Mouse (Mus musculus) megakaryocyte progenitor cell, adult 5-6 weeks (primary cell): ENCODE results near the gene Miox. TPM values are rescaled to one million over a fixed set of nuclear protein-coding genes. Genes with fewer than 3 reads are reported as not detected.

Experiments used
- ATAC-seq: replicated peaks from 2 replicates; pipeline ENCODE4 v1.8.0; 2016; ENCODE audit warnings: mild to moderate bottlenecking, moderate TSS enrichment, inconsistent platforms; ENCODE audit not compliant: poor library complexity
- total RNA-seq, 2 experiments: library from RNA; stranded (forward) in 1 of 2; stranded (reverse) in 1 of 2; fragments of 157-497, 149-512 nt in 1 of 2; fragments of 200-1000 nt in 1 of 2; gene quantifications; 2 replicates each; pipeline versions ENCODE4 v1.2.3 to v1.2.4; 2015 to 2017

The Miox gene
- total RNA-seq, 2 experiments from 2014 or later, result not detected

GRCm38 (mm10) chr15:89358784-89359183, 24.6 kb downstream of the Miox start:
- no peak for ATAC-seq

DNA sequence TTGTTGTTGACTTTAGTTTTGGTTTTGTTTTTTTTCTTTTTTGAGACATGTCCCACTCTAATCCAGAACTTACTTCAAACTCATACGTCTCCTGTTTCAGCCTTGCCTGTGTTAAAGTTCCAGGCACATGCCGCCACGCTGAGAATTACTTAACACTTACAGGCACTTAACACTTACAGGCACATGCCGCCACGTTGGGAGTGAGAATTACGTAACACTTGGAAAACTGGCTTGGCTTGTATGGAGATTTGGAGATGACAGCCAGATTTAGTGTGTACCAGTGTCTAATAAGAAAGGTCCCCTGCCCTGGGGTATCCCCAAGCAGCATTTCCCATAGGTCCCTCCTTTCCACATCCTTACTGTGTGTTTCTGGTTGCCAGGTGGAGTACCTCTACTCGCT, 28.9 kb downstream of the Miox start:
- ATAC-seq, result no peak

DNA sequence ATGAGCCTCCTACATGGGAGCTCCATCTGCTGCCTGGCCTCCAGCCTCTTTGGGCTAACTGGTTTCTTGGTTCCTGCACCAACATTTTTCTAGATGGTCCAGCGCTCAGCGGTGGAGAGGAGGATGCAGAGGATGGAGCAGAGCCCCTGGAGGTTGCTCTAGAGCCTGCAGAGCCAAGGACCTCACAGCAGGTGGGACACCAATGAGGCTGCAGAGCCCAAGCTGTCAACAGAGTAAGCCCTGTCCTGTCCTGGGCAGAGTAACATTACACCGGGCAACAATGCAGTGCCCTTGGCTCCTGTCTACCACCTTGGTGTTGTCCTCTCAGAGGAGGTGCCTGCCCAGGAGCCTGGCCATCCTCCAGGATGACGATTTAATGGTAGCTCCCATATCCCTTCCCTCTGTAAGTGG, 30.9 kb downstream of the Miox start:
- no peak for ATAC-seq

GRCm38 (mm10) chr15:89372068-89372467, 37.9 kb downstream of the Miox start:
- no peak for ATAC-seq

GRCm38 (mm10) chr15:89372536-89372935, 38.3 kb downstream of the Miox start:
- no peak for ATAC-seq

- ATAC-seq, result peak; percentile 73
Measured at GRCm38 (mm10) chr15:89373027-89373761, 39.0 kb downstream of the Miox start.

DNA sequence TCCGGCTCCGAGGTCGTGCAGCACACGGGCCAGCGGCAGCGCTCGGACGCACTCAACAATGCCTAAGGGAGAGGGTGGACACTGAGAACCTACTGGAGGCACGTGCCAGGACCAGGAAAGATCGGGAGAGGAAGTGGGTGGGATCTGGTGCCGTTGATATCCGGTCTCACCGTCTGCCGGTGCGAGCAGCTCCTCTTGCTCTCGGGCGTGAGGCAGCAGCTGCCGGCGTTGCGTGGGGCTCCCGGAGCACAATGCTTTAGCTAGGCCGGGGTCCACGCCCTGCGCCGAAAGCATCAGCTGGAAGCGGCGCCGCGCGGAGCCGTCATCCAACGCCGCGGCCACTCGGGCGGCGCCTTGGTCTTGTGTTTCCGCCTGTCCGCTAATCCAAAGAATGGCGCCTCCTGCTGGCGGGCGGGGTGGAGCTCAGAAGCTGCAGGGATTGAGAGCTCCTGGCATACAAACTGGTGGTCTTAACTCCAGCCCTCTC, 39.6 kb downstream of the Miox start, which contains the start of gene Sco2:
TSS of gene Sco2 (minus strand) at position 85 of the 487 bp plus-strand sequence.
- peak; percentile 54 for ATAC-seq

DNA sequence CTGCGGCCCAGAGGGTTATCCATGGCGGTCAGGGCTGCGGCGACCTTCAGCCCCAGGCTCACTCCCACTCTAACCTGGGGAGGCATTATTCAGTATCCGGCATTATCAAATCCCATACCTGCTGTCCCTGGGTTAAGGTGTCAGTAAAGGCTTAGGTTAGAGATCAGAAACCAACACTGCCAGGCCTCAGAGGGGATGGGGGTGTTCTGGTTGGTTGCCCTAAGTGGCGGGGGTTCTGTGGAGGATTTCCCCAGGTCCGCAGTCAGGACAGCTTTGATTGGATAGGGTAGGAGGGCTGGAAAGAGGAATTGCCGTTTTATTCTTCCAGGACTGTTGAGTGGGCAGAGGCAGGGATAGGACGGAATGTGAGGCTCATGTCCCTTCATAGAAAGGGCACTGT, 40.1 kb downstream of the Miox start:
- no peak for ATAC-seq

DNA sequence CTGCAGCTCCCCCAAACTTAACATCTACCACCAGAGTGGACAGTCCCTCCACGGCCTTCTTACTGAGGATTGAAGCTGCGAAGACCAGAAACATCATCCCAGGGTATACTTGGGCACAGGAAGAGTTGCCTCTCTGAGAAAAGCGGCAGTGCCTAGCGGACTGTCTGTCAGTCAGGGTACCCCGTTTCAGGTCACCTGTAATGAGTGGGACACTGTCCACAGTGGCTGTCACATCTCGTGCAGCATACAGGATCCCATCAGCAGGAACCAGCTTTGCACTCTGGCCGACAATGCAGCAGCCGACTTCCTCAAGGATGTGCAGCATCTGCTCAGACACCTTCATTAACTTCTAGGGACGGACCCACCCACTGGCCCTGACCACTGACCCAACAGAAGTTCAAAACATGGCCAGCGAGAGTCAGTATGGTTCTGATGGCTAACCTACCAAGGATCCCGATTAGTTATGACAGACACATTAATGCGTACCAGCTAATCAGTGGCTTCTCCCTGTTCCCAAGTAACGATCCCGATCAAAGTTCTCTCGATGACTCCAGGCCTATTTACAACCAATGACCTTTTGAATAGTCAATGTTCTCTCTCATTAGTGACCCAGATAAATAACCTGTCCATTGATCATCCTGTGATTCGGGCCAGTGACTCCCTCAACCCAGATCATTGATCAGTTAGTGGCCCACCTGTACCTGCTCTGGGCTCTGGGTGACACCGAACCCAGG, 40.8 kb downstream of the Miox start:
- ATAC-seq, result no peak

- ATAC-seq, result no peak
Measured at GRCm38 (mm10) chr15:89376040-89376439, 41.8 kb downstream of the Miox start.

- no peak for ATAC-seq
Measured at GRCm38 (mm10) chr15:89376957-89377356, 42.8 kb downstream of the Miox start, which contains the start of gene Tymp. Gene Tymp (minus strand): TSS chr15:89377039.

DNA sequence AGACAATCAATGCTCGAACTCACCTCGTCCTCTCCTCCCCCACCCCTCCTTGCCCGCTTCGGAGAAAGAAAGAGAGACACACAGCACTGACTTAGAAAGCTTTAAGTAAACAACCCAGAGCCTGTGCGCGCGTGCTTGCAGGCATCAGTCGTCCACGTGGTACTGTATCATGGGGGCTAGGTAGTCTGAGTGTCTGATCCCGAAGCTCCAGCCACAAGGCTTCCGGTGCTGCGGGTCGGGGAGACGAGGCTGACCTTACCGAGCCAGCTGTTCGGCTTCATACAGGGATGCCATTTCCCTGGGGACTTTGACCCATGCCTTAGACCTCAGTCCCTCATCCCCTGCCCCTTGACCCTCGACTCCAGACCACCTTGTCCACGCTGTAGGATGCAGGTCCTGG, 43.2 kb downstream of the Miox start:
- ATAC-seq, result no peak

GRCm38 (mm10) chr15:89377938-89378828, 44.0 kb downstream of the Miox start:
- peak; percentile 5 for ATAC-seq

- peak; percentile 22 for ATAC-seq
Measured at GRCm38 (mm10) chr15:89378831-89379401, 44.7 kb downstream of the Miox start, which contains the start of gene Odf3b. Gene Odf3b (minus strand): TSS chr15:89379282.

- ATAC-seq, result peak; percentile 73
Measured at GRCm38 (mm10) chr15:89379429-89379828, 45.2 kb downstream of the Miox start.

DNA sequence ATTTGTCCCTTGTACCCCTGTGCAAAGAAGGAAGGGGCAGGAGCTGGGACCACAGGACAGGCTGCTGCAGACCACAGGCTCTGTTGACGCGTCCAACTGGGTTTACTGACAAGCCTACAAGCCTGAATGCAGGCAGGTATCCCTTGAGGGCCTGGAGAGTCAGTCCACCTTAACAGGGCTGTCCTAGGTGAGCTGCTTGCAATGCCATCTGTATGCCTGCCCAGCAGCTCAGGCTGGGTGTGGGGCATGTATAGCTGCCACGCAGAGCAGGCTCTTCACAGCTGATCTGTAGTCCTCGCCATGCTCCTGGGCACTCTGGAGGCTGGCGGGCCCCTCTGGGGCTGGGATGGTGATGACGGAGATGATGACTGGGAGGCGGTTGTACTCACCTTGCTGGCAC, 50.4 kb downstream of the Miox start, which contains the start of gene Klhdc7b:
TSS of gene Klhdc7b (plus strand) at position 301 of the 400 bp plus-strand sequence.
- ATAC-seq, result no peak
